Mouse (Mus musculus) heart, adult 18-20 months (tissue): ENCODE results near the gene Lgals7. TPM values are rescaled to one million over a fixed set of nuclear protein-coding genes. Genes with fewer than 3 reads are reported as not detected.

Source experiments
- total RNA-seq, 2 experiments: library from RNA; stranded (reverse); gene quantifications; 2 replicates each; pipeline ENCODE4 v1.2.3; 2021

Lgals7 gene
- total RNA-seq, 2 experiments from 2014 or later = 0.93 to 1.8 TPM

Other genes starting within 250 kb of the Lgals7 start
- not detected for gene Acp7, start 232.5 kb upstream of the Lgals7 start, total RNA-seq
- gene Fbxo27, start 171.0 kb upstream of the Lgals7 start, total RNA-seq = under 1 TPM; 0.12 to 0.23 TPM
- gene Fbxo17, start 147.0 kb upstream of the Lgals7 start, total RNA-seq = under 1 TPM; 0.62 to 0.82 TPM
- gene Mrps12, start 122.0 kb upstream of the Lgals7 start, total RNA-seq = 10 to 100 TPM; 59.4 to 60.4 TPM
- gene Sars2, start 121.9 kb upstream of the Lgals7 start, total RNA-seq = 10 to 100 TPM; 14.7 to 15.5 TPM
- not detected for gene Ccer2, start 107.7 kb upstream of the Lgals7 start, total RNA-seq
- 10 to 100 TPM; 84.3 to 88.4 TPM for gene Sirt2, start 97.1 kb upstream of the Lgals7 start, total RNA-seq
- 10 to 100 TPM; 25.8 to 26.8 TPM for gene Nfkbib, start 96.3 kb upstream of the Lgals7 start, total RNA-seq
- 1 to 10 TPM; 1.5 to 3.4 TPM for gene Rinl, start 74.9 kb upstream of the Lgals7 start, total RNA-seq
- gene Hnrnpl, start 55.3 kb upstream of the Lgals7 start, total RNA-seq = 100 to 1,000 TPM; 196 to 224 TPM
- 1,000 to 10,000 TPM; 1,960 to 1,989 TPM for gene Ech1, start 38.6 kb upstream of the Lgals7 start, total RNA-seq
- 10 to 100 TPM in 1 of 2 experiments, 1 to 10 TPM in 1; 9.6 to 18.7 TPM for gene Lgals4, start 30.0 kb upstream of the Lgals7 start, total RNA-seq
- gene Capn12, start 17.6 kb downstream of the Lgals7 start, total RNA-seq = under 1 TPM; 0.31 to 0.35 TPM
- 10 to 100 TPM; 64.7 to 66.4 TPM for gene Actn4, start 98.5 kb downstream of the Lgals7 start, total RNA-seq
- gene Eif3k, start 118.0 kb downstream of the Lgals7 start, total RNA-seq = 100 to 1,000 TPM; 166 to 176 TPM
- gene Map4k1, start 118.2 kb downstream of the Lgals7 start, total RNA-seq = 1 to 10 TPM in 1 of 2 experiments, under 1 TPM in 1; 0.45 to 4.2 TPM